Mouse (Mus musculus) midbrain, embryonic 15.5 days (tissue): Measurements from ENCODE around the gene Olfr105-ps. TPM values are rescaled to one million over a fixed set of nuclear protein-coding genes. Genes with fewer than 3 reads are reported as not detected.

Experiments used
- ATAC-seq: fragments of 200-750 bp; cut with Nextera tagmentation; replicated peaks from 2 replicates; pipeline ENCODE4 v1.8.0; 2017; ENCODE audit warnings: moderate TSS enrichment
- H3K27ac ChIP-seq: fragments of 300-500 bp; sonication (generic); 2 replicates; pipeline ENCODE4 v1.5.1; 2015; ENCODE audit warnings: mild to moderate bottlenecking, inconsistent platforms
- H3K27me3 ChIP-seq: fragments of 300-500 bp; sonication (generic); replicated peaks from 2 replicates; pipeline ENCODE4 v1.6.1; 2015; ENCODE audit warnings: inconsistent platforms
- H3K36me3 ChIP-seq: fragments of 300-500 bp; sonication (generic); replicated peaks from 2 replicates; pipeline ENCODE4 v1.6.1; 2015; ENCODE audit warnings: inconsistent platforms
- H3K4me1 ChIP-seq: fragments of 300-500 bp; sonication (generic); 2 replicates; pipeline ENCODE4 v1.6.1; 2015; ENCODE audit warnings: inconsistent platforms
- H3K4me2 ChIP-seq: fragments of 300-500 bp; sonication (generic); 2 replicates; pipeline ENCODE4 v1.6.1; 2015; ENCODE audit warnings: inconsistent platforms, mild to moderate bottlenecking, moderate library complexity
- H3K4me3 ChIP-seq: fragments of 300-500 bp; sonication (generic); 2 replicates; pipeline ENCODE4 v1.5.1; 2015; ENCODE audit warnings: mild to moderate bottlenecking, inconsistent platforms
- H3K9ac ChIP-seq: fragments of 300-500 bp; sonication (generic); 2 replicates; pipeline ENCODE4 v1.6.1; 2015; ENCODE audit warnings: mild to moderate bottlenecking, inconsistent platforms
- H3K9me3 ChIP-seq: fragments of 300-500 bp; sonication (generic); 2 replicates; pipeline ENCODE4 v1.6.1; 2016; ENCODE audit warnings: inconsistent platforms
- WGBS: fragments of 180-500 bp; shearing (Covaris S2); methylation state at CpG from one replicate; pipeline ENCODE4 v1.1.7; 2015; ENCODE audit warnings: mixed read lengths; 5-methylcytosine and 5-hydroxymethylcytosine counted together
- polyA plus RNA-seq: library from polyadenylated mRNA; unstranded; fragments of >200 nt; fragmentation: Nextera tagmentation; extraction: Ambion mirVana; gene quantifications from 2 replicates; pipeline ENCODE4 v1.2.1, GENCODE M21; 2015

The Olfr105-ps gene
- not detected in 2 replicates for polyA plus RNA-seq

- ATAC-seq, result no peak
- Histone ChIP-seq H3K9ac (no peak within 1 kb of the TSS), H3K4me2 (no peak within 1 kb of the TSS), H3K36me3 (no peaks in the 10 kb centered on the region), H3K4me1 (no peaks in the 10 kb centered on the region), H3K9me3 (no peaks in the 10 kb centered on the region), H3K27ac (no peak within 1 kb of the TSS), H3K4me3 (no peak within 1 kb of the TSS), H3K27me3 (no peaks in the 10 kb centered on the region)
Observed at GRCm38 (mm10) chr17:37378733-37379132, at the start of gene Olfr105-ps. Olfr105-ps (plus strand) TSS chr17:37379033.

DNA sequence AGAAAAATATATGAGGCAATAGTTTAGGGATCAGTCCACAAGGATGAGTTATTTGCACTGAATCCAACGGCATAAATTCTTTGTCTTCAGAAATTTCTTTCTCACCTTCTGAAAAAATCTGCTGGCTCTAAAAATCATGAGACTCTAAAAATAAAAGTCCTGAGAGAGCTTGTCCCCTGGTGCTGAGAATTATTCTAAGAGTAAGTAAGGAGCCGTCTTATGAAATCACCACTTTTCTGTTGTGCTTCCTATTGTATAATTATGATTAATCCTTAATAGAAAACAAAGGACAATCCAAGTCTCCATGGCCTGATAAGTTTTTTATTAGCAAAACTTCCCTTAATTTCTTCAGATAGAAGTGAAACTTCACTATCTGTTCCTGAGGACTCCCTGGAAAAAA lies 39.2 kb upstream of the Olfr105-ps start, which contains the start of gene Olfr103:
TSS of gene Olfr103 (minus strand) at position 101 of the 400 bp plus-strand sequence.
- Histone ChIP-seq H3K4me3 (no peak within 1 kb of the TSS), H3K27me3 (no peaks in the 10 kb centered on the region), H3K36me3 (no peaks in the 10 kb centered on the region), H3K9ac (no peak within 1 kb of the TSS), H3K27ac (no peak within 1 kb of the TSS), H3K9me3 (no peaks in the 10 kb centered on the region), H3K4me2 (no peak within 1 kb of the TSS), H3K4me1 (no peaks in the 10 kb centered on the region)
- WGBS, result 90% methylated on average over 2 of the region's 2 CpGs
- ATAC-seq, result no peak

DNA sequence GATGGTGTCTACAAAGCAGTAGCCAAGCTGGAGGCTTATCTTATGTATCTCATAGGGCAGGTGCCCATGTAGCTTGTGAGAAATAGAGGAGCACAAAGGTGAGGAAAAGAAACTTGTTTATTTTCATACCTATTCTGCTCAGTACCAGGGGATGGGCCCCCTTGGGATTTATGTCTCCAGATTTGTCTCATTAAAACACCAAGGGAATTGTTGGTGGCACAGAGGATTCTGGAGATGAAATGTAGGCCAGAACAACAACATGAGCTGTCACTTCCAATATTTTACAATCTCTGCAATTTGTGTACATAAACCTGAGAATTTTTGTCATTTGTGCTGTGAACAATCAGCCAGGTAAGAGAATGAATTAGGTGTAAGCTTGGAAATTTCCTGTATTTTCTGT lies 19.6 kb upstream of the Olfr105-ps start, which contains the start of gene Olfr104-ps:
TSS of gene Olfr104-ps (plus strand) at position 301 of the 400 bp plus-strand sequence.
- Histone ChIP-seq H3K27me3 (no peaks in the 10 kb centered on the region), H3K9me3 (no peaks in the 10 kb centered on the region), H3K4me2 (no peak within 1 kb of the TSS), H3K9ac (no peak within 1 kb of the TSS), H3K27ac (no peak within 1 kb of the TSS), H3K4me3 (no peak within 1 kb of the TSS), H3K4me1 (no peaks in the 10 kb centered on the region), H3K36me3 (no peaks in the 10 kb centered on the region)
- ATAC-seq, result no peak

DNA sequence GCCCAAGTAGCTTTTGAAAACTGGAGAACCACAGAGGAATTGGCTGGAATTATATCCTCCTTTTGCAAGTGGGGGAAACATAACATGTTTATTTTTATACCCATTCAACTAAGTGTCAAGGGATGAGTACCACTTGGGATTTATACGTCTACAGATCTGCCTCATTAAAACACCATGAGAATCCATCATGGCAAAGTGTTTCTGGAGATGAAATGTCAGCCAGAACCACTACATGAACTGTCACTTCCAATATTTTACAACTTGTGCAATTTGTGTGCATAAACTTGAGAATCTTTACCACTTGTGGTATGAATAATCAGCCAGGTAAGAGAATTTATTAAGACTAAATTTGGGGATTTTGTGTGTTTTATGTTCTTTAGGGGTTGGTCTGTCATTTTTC lies 11.3 kb downstream of the Olfr105-ps start, which contains the start of gene Olfr106-ps:
TSS of gene Olfr106-ps (plus strand) at position 301 of the 400 bp plus-strand sequence.
- H3K27me3 ChIP-seq, result no peaks in the 10 kb centered on the region
- H3K9ac ChIP-seq, result no peak within 1 kb of the TSS
- H3K36me3 ChIP-seq, result no peaks in the 10 kb centered on the region
- no peak within 1 kb of the TSS for H3K4me3 ChIP-seq
- ATAC-seq, result no peak
- 80% methylated on average over 1 of the region's 1 CpGs for whole genome bisulfite sequencing
- no peak within 1 kb of the TSS for H3K27ac ChIP-seq
- H3K4me2 ChIP-seq, result no peak within 1 kb of the TSS
- H3K4me1 ChIP-seq, result no peaks in the 10 kb centered on the region
- H3K9me3 ChIP-seq, result no peaks in the 10 kb centered on the region

GRCm38 (mm10) chr17:37398926-37399325 lies 20.1 kb downstream of the Olfr105-ps start, which contains the start of gene Olfr107:
Olfr107 (plus strand) TSS chr17:37399226.
- Histone ChIP-seq H3K4me1 (no peaks in the 10 kb centered on the region), H3K9me3 (no peaks in the 10 kb centered on the region), H3K4me2 (no peak within 1 kb of the TSS), H3K27ac (no peak within 1 kb of the TSS), H3K36me3 (no peaks in the 10 kb centered on the region), H3K27me3 (no peaks in the 10 kb centered on the region), H3K4me3 (no peak within 1 kb of the TSS), H3K9ac (no peak within 1 kb of the TSS)
- ATAC-seq, result no peak
- 85% methylated on average over 3 of the region's 3 CpGs for WGBS

- no peaks in the 10 kb centered on the region for H3K4me1 ChIP-seq
- H3K4me3 ChIP-seq, result no peak overlapping the region
- H3K36me3 ChIP-seq, result no peaks in the 10 kb centered on the region
- no peaks in the 10 kb centered on the region for H3K27me3 ChIP-seq
- H3K27ac ChIP-seq, result no peak overlapping the region
- H3K4me2 ChIP-seq, result no peak overlapping the region
- no peak for ATAC-seq
- no peaks in the 10 kb centered on the region for H3K9me3 ChIP-seq
- H3K9ac ChIP-seq, result no peak overlapping the region
Observed at GRCm38 (mm10) chr17:37413380-37413779, 34.5 kb downstream of the Olfr105-ps start.

Other genes with a start within 250 kb of the Olfr105-ps start
- not detected in 2 replicates for gene Olfr93, start 217.5 kb upstream of the Olfr105-ps start, polyA plus RNA-seq
- gene Ubd, start 185.1 kb upstream of the Olfr105-ps start, polyA plus RNA-seq, result not detected in 2 replicates
- gene Olfr94, start 178.0 kb upstream of the Olfr105-ps start, polyA plus RNA-seq, result 0.10 and 0.26 TPM in 2 replicates
- gene Olfr95, start 165.9 kb upstream of the Olfr105-ps start, polyA plus RNA-seq, result not detected in 2 replicates
- not detected in 2 replicates for gene Olfr96, start 158.9 kb upstream of the Olfr105-ps start, polyA plus RNA-seq
- not detected in 2 replicates for gene Olfr97, start 141.7 kb upstream of the Olfr105-ps start, polyA plus RNA-seq
- not detected in 2 replicates for gene Olfr98, start 115.3 kb upstream of the Olfr105-ps start, polyA plus RNA-seq
- 1.3 and 1.6 TPM in 2 replicates for gene H2-M3, start 108.8 kb upstream of the Olfr105-ps start, polyA plus RNA-seq
- gene Olfr99, start 95.6 kb upstream of the Olfr105-ps start, polyA plus RNA-seq, result not detected in 2 replicates
- not detected in 2 replicates for gene Olfr101, start 74.7 kb upstream of the Olfr105-ps start, polyA plus RNA-seq
- not detected in 2 replicates for gene Olfr102, start 62.0 kb upstream of the Olfr105-ps start, polyA plus RNA-seq
- gene Olfr103, start 39.3 kb upstream of the Olfr105-ps start, polyA plus RNA-seq, result not detected in 2 replicates
- not detected in 2 replicates for gene Olfr104-ps, start 19.5 kb upstream of the Olfr105-ps start, polyA plus RNA-seq
- gene Olfr106-ps, start 11.4 kb downstream of the Olfr105-ps start, polyA plus RNA-seq, result not detected in 2 replicates
- gene Olfr107, start 20.2 kb downstream of the Olfr105-ps start, polyA plus RNA-seq, result not detected in 2 replicates
- gene Olfr108, start 66.4 kb downstream of the Olfr105-ps start, polyA plus RNA-seq, result not detected in 2 replicates
- gene Olfr109, start 79.9 kb downstream of the Olfr105-ps start, polyA plus RNA-seq, result not detected in 2 replicates
- not detected in 2 replicates for gene H2-M2, start 104.5 kb downstream of the Olfr105-ps start, polyA plus RNA-seq
- not detected in 2 replicates for gene Olfr110, start 113.4 kb downstream of the Olfr105-ps start, polyA plus RNA-seq
- not detected in 2 replicates for gene Olfr111, start 129.0 kb downstream of the Olfr105-ps start, polyA plus RNA-seq
- not detected in 2 replicates for gene Olfr112, start 190.4 kb downstream of the Olfr105-ps start, polyA plus RNA-seq
- gene Olfr113, start 198.6 kb downstream of the Olfr105-ps start, polyA plus RNA-seq, result not detected in 2 replicates
- gene Olfr114, start 213.7 kb downstream of the Olfr105-ps start, polyA plus RNA-seq, result not detected in 2 replicates
- not detected in 2 replicates for gene Olfr115, start 248.1 kb downstream of the Olfr105-ps start, polyA plus RNA-seq
- gene Olfr116, start 248.2 kb downstream of the Olfr105-ps start, polyA plus RNA-seq, result not detected in 2 replicates